Mouse (Mus musculus) limb, embryonic 15.5 days (tissue): ENCODE data around the gene Pgm3. TPM values are rescaled to one million over a fixed set of nuclear protein-coding genes. Genes with fewer than 3 reads are reported as not detected.

Experiments used
- ATAC-seq: fragments of 200-750 bp; cut with Nextera tagmentation; 2 replicates; pipeline ENCODE4 v1.8.0; 2017; ENCODE audit warnings: low read depth, moderate TSS enrichment; ENCODE audit not compliant: insufficient number of reproducible peaks, low FRiP score, low TSS enrichment
- H3K27ac ChIP-seq: fragments of 300-500 bp; sonication (generic); 2 replicates; pipeline ENCODE4 v1.5.1; 2015; ENCODE audit warnings: moderate library complexity, mild to moderate bottlenecking, inconsistent platforms
- H3K27me3 ChIP-seq: fragments of 300-500 bp; sonication (generic); 2 replicates; pipeline ENCODE4 v1.6.1; 2015; ENCODE audit warnings: inconsistent platforms
- H3K36me3 ChIP-seq: fragments of 300-500 bp; sonication (generic); 2 replicates; pipeline ENCODE4 v1.6.1; 2015; ENCODE audit warnings: inconsistent platforms
- H3K4me1 ChIP-seq: fragments of 300-500 bp; sonication (generic); 2 replicates; pipeline ENCODE4 v1.6.1; 2015; ENCODE audit warnings: inconsistent platforms
- H3K4me2 ChIP-seq: fragments of 300-500 bp; sonication (generic); 2 replicates; pipeline ENCODE4 v1.6.1; 2015; ENCODE audit warnings: mild to moderate bottlenecking, inconsistent platforms
- H3K4me3 ChIP-seq: fragments of 300-500 bp; sonication (generic); 2 replicates; pipeline ENCODE4 v1.5.1; 2015; ENCODE audit warnings: mild to moderate bottlenecking, inconsistent platforms
- H3K9ac ChIP-seq: fragments of 300-500 bp; sonication (generic); 2 replicates; pipeline ENCODE4 v1.6.1; 2015; ENCODE audit warnings: inconsistent platforms
- H3K9me3 ChIP-seq: fragments of 300-500 bp; sonication (generic); 2 replicates; pipeline ENCODE4 v1.6.1; 2016; ENCODE audit warnings: inconsistent platforms
- WGBS: fragments of 180-500 bp; shearing (Covaris S2); methylation state at CpG from one replicate; pipeline ENCODE4 v1.1.7; 2015; 5-methylcytosine and 5-hydroxymethylcytosine counted together
- polyA plus RNA-seq: library from polyadenylated mRNA; unstranded; fragments of >200 nt; fragmentation: Nextera tagmentation; extraction: Ambion mirVana; gene quantifications from 2 replicates; pipeline ENCODE4 v1.2.1, GENCODE M21; 2015

The Pgm3 gene
- polyA plus RNA-seq, 1 experiment from 2014 or later: 39.5 TPM

DNA sequence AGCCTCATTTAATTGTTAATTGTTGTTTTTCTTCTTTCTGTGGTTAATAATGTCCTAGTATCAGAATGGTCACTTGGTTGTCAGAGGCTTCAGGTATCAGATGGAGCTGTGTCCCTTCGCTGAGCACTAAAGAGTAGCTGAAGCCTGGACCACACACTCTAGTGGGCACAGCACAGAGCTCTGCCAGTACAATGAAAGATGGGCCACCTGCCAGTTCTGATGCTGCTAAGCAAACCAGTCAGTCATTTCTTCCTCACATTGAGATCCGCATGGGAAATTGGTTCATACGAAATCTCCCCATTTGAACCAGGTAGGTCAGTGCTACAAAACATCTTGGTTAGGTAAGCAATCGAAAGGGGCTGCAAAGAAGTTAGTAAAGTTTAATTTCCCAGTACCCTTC, 17.0 kb downstream of the Pgm3 start:
- WGBS: 89% methylated on average over 4 of the region's 4 CpGs
- Histone ChIP-seq H3K4me1 (no peaks in the 10 kb centered on the region), H3K27ac (no peak overlapping the region), H3K4me3 (no peak overlapping the region), H3K9ac (no peak overlapping the region), H3K27me3 (no peaks in the 10 kb centered on the region), H3K4me2 (no peak overlapping the region), H3K9me3 (no peaks in the 10 kb centered on the region), H3K36me3 (peaks cover 76% of the 10 kb centered on the region)
- ATAC-seq: no peak

DNA sequence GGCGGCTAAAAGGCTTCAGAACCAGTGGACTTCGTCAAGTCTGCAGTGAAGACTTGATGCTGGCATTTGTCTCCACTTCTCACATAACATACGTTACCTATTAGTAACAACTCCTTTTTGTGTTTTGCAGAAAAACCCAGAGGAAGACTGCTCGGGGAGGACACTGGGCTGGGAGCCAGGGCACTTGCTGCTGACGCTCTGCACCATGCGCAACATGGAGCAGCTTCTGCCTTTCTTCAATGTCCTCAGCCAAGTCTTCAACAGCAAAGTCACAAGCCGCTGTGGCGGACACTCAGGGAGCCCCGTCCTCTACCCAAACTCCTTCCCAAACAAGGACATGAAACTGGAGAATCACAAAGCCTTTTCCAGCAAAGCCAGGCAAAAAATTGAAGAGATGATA, 17.8 kb downstream of the Pgm3 start:
- no peaks in the 10 kb centered on the region for H3K4me1 ChIP-seq
- ATAC-seq: no peak
- WGBS: 81% methylated on average over 9 of the region's 9 CpGs
- H3K9me3 ChIP-seq: no peaks in the 10 kb centered on the region
- H3K4me2 ChIP-seq: no peak overlapping the region
- no peak overlapping the region for H3K4me3 ChIP-seq
- peaks cover 72% of the 10 kb centered on the region for H3K36me3 ChIP-seq
- no peaks in the 10 kb centered on the region for H3K27me3 ChIP-seq
- no peak overlapping the region for H3K9ac ChIP-seq
- H3K27ac ChIP-seq: no peak overlapping the region

DNA sequence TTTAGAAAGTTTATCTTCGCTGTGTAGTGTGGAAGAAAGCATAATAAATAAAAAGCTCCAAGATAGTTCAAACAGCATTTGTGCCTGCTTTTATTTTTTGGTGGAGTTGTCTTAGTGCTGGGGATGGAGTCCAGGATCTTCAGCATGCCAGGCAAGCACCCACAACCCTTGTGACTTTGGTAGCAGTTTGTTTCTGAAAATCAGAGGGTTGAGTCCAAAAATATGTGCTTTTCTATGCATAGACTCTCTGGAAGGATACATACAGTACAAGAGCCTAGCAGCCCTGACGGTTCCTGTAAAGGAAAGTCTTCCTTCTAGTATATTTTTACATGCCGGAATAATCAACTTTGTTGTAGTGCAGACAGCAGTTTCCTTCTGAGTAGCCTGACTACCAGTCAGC, 20.9 kb downstream of the Pgm3 start:
- no peaks in the 10 kb centered on the region for H3K9me3 ChIP-seq
- no peak for ATAC-seq
- peaks cover 63% of the 10 kb centered on the region for H3K36me3 ChIP-seq
- no peak overlapping the region for H3K9ac ChIP-seq
- no peak overlapping the region for H3K27ac ChIP-seq
- no peak overlapping the region for H3K4me3 ChIP-seq
- H3K27me3 ChIP-seq: no peaks in the 10 kb centered on the region
- WGBS: 89% methylated on average over 3 of the region's 3 CpGs
- H3K4me2 ChIP-seq: no peak overlapping the region
- H3K4me1 ChIP-seq: no peaks in the 10 kb centered on the region

DNA sequence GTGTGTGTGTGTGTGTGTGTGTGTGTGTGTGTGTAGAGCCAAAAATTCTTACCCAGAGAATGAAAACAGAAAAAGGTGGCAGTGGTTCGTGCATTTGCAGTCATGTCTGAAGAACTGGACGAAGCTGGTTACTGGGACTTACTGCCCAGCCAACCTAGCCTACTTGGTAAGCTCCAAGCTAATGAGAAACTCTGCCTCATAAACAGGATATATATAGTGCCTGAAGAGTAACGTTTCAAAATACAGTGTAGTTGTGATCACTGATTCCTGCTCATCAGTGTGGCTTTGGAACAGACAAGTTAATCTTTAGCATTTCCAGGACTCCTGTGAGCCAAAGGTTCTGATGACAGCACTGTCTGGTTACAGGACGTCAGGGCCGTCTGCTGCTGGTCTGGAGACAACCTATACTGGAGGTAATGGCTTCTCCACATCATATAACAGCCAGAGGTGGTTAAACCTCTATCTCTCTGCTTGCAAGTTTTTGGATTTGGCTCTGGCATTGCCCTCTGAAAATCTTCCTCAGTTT, 21.9 kb downstream of the Pgm3 start:
- Histone ChIP-seq H3K4me1 (no peaks in the 10 kb centered on the region), H3K9ac (no peak overlapping the region), H3K27ac (no peak overlapping the region), H3K4me2 (no peak overlapping the region), H3K36me3 (peaks cover 63% of the 10 kb centered on the region), H3K27me3 (no peaks in the 10 kb centered on the region), H3K4me3 (no peak overlapping the region), H3K9me3 (no peaks in the 10 kb centered on the region)
- no peak for ATAC-seq
- WGBS: 89% methylated on average over 5 of the region's 5 CpGs

DNA sequence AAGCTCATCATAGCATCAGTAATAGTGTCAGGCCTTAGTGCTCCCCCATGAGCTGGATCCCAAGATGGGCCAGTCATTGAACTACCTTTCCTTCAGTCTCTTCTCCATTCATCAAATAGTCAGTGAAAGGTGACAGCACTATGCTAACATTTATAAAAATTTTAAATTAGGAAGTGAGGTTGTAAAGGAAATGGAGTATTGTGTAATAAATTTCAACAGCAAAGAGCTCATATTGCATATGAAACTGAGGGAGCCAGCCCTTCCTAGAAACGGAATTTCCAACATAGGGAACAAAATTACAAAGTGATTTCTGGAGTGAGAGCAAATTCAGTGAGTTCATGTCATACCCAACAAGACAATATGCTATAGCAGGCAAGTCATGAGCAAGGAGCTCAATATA, 27.1 kb downstream of the Pgm3 start:
- no peak for ATAC-seq
- WGBS: 50% methylated on average over 1 of the region's 1 CpGs
- Histone ChIP-seq H3K4me3 (no peak overlapping the region), H3K4me1 (no peaks in the 10 kb centered on the region), H3K36me3 (peaks cover 58% of the 10 kb centered on the region), H3K27ac (no peak overlapping the region), H3K27me3 (no peaks in the 10 kb centered on the region), H3K9ac (no peak overlapping the region), H3K4me2 (no peak overlapping the region), H3K9me3 (no peaks in the 10 kb centered on the region)

DNA sequence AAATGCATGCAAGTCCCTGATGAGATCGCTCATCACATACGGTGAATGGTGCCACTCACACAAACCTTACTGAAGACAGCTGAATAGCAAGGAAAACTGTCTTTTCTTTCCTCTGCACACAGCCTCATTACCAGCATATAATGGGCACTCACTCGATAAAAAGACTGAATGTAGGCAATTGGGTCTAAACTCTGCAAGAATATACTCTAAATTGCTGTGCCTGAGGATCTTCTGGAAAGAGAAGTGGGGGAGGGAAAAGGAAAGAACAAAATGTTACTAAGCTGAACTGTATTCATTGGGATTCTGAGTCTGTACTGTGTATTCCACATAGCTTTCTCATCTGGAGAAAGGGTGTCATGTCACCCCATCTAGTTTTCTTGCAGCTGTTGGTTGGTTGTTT, 28.2 kb downstream of the Pgm3 start:
- no peak overlapping the region for H3K9ac ChIP-seq
- H3K9me3 ChIP-seq: no peaks in the 10 kb centered on the region
- no peak overlapping the region for H3K4me3 ChIP-seq
- H3K27ac ChIP-seq: no peak overlapping the region
- H3K27me3 ChIP-seq: no peaks in the 10 kb centered on the region
- peaks cover 51% of the 10 kb centered on the region for H3K36me3 ChIP-seq
- H3K4me1 ChIP-seq: no peaks in the 10 kb centered on the region
- WGBS: 93% methylated on average over 3 of the region's 3 CpGs
- ATAC-seq: no peak
- H3K4me2 ChIP-seq: no peak overlapping the region

DNA sequence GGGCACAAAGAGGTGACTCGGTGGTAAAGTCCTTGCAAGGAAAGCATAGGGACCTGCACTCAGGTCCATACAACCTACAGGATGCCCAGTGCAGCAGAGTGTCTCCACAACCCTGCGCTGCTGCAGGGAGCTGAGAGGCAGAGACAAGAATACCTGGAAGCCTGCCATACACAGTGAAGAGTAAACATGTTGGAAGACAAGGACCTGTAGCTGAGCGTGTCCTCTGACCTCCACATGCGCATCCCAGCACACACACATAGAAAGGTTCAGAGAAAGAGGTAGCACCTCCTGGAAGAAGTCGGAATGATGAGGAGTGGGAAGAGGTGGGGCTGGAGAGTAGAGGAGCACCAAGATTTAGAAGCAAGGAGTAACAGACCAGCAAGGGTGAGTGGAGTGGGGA, 37.6 kb downstream of the Pgm3 start:
- H3K4me3 ChIP-seq: no peak overlapping the region
- WGBS: 84% methylated on average over 5 of the region's 5 CpGs

DNA sequence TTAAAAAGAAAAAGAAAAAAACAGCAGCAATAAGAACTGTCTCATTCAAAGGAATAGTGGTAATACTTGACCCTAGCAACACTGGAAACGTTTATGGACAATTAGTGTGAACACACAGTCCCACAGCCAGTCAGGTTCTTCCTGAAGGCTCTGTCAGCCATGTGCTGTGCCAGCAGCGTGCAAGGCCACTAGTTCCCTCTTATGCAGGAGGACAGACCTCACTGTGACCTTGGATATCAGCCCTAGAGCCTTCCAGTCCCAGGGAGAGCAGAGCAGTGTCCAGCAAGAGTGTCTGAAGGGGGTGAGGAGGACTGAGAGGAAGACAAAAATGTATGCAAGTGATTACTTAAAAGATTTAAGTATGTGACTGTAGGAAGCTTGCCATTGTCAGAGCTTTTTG, 46.0 kb downstream of the Pgm3 start:
- H3K4me3 ChIP-seq: no peak overlapping the region
- peaks cover 39% of the 10 kb centered on the region for H3K36me3 ChIP-seq
- no peaks in the 10 kb centered on the region for H3K9me3 ChIP-seq
- H3K27me3 ChIP-seq: no peaks in the 10 kb centered on the region
- 46% methylated on average over 2 of the region's 2 CpGs for WGBS
- H3K4me1 ChIP-seq: no peaks in the 10 kb centered on the region
- no peak overlapping the region for H3K27ac ChIP-seq
- H3K4me2 ChIP-seq: no peak overlapping the region
- no peak overlapping the region for H3K9ac ChIP-seq
- no peak for ATAC-seq

More for the DNA sequence above, 37.6 kb downstream of the Pgm3 start:
- no peaks in the 10 kb centered on the region for H3K27me3 ChIP-seq
- 0 out of 2 replicates have a peak, but pooled peaks have one; percentile 44 for ATAC-seq
- no peak overlapping the region for H3K4me2 ChIP-seq
- no peak overlapping the region for H3K27ac ChIP-seq
- H3K4me1 ChIP-seq: no peaks in the 10 kb centered on the region
- H3K9ac ChIP-seq: no peak overlapping the region
- H3K36me3 ChIP-seq: peaks cover 29% of the 10 kb centered on the region
- no peaks in the 10 kb centered on the region for H3K9me3 ChIP-seq

DNA sequence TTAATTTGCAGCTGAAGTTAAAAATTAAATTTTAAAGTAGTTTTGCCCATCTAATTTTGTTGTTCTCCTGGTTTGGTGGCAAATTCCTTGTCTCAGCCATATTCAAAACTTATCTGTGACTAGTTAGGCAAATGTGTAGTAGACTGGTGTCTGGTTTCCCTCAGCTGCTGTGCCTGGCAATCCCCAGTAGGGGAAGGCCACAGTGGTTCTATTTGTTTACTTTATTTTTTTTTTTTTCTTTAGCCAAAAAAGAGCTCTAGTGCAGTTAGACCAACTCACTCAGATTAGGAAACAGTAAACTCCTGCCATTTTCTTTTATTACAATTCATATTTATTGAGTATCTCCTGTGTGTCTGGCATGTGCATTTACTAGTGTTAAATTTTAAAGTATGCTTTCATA, 49.3 kb downstream of the Pgm3 start:
- Histone ChIP-seq H3K9ac (no peak overlapping the region), H3K4me1 (no peaks in the 10 kb centered on the region), H3K4me3 (no peak overlapping the region), H3K9me3 (no peaks in the 10 kb centered on the region), H3K27ac (no peak overlapping the region), H3K4me2 (no peak overlapping the region), H3K27me3 (no peaks in the 10 kb centered on the region), H3K36me3 (peaks cover 47% of the 10 kb centered on the region)
- no peak for ATAC-seq

DNA sequence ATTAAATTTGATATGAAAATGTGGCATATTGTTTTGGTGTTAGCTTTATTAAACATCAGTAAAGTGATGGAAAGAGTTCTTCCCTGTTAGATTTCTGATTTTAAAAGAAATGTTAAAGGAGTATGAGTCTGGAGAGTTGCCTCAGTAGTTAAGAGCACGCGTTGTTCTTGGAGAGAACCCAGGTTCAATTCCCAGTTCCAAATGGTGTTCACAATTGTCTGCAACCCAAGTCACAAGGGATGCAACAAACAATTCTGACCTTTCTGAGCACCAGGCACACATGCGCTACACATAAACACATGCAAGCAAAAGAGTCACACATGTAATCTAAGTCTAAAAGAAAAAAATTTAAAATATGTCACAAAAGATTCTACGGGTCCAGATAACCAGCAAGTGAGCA, 56.8 kb downstream of the Pgm3 start:
- peaks cover 57% of the 10 kb centered on the region for H3K36me3 ChIP-seq
- ATAC-seq: no peak
- H3K9me3 ChIP-seq: no peaks in the 10 kb centered on the region

DNA sequence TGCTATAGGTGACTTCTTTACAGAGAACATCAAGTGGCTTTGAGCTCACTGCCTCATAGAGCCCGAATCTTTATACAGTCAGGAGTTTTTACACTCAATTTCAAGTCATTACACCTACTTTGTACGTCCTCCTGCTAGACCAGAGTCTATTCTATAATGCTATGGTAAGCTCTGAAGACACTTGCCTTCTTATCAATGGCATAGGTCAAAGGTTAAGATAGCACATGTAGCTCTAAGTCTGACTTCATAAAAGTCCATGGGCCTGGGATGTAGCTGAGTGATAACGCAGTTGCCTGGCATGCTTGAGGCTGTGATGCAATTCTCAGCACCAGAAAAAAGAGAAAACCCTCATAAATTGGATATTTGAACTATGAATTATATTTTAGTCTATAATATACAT, 57.3 kb downstream of the Pgm3 start:
- H3K4me2 ChIP-seq: no peak overlapping the region
- H3K27me3 ChIP-seq: no peaks in the 10 kb centered on the region
- no peaks in the 10 kb centered on the region for H3K4me1 ChIP-seq
- H3K9ac ChIP-seq: no peak overlapping the region
- H3K9me3 ChIP-seq: no peaks in the 10 kb centered on the region
- peaks cover 56% of the 10 kb centered on the region for H3K36me3 ChIP-seq
- 89% methylated on average over 3 of the region's 3 CpGs for WGBS
- ATAC-seq: no peak
- H3K27ac ChIP-seq: no peak overlapping the region
- H3K4me3 ChIP-seq: no peak overlapping the region

More for the DNA sequence above, 56.8 kb downstream of the Pgm3 start:
- Histone ChIP-seq H3K9ac (no peak overlapping the region), H3K27me3 (no peaks in the 10 kb centered on the region), H3K4me2 (no peak overlapping the region), H3K27ac (no peak overlapping the region), H3K4me1 (no peaks in the 10 kb centered on the region), H3K4me3 (no peak overlapping the region)
- 95% methylated on average over 4 of the region's 4 CpGs for WGBS

DNA sequence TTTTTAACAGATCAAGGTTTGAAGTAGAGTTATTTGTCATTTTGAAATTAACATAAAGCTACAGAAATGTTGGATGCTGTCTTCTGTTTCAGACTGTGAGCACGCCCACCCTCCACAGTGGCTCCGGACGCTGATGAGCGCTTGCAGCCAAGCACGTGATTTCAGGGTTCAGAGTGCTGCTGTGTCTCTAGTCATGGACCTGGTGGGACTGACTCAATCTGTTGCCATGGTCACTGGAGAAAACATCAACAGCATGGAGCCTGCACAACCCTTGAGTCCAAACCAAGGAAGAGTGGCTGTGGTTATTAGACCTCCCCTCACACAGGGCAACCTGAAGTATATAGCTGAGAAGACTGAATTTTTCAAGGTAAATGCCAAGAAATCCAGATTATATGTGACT, 57.9 kb downstream of the Pgm3 start:
- peaks cover 51% of the 10 kb centered on the region for H3K36me3 ChIP-seq
- no peak for ATAC-seq
- no peaks in the 10 kb centered on the region for H3K27me3 ChIP-seq
- H3K9me3 ChIP-seq: no peaks in the 10 kb centered on the region
- no peaks in the 10 kb centered on the region for H3K4me1 ChIP-seq
- 90% methylated on average over 5 of the region's 5 CpGs for WGBS
- no peak overlapping the region for H3K4me2 ChIP-seq
- H3K27ac ChIP-seq: no peak overlapping the region
- no peak overlapping the region for H3K9ac ChIP-seq
- H3K4me3 ChIP-seq: no peak overlapping the region

DNA sequence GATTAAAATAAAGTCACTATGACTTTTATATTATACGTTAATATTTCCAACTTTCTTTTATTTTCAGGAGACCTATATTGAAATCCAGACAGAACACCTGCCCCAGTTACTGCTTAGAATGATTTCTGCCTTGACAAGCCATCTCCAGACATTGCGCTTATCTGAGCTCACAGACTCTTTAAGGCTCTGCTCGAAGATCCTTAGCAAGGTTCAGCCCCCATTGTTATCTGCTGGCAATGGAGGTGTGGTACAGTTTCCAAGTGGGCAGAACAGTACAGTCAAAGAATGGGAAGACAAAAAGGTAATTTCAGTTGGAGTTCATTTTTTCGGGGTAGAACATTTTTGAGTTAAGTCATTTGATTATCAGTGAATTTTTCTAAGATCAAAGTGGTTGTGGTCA, 64.2 kb downstream of the Pgm3 start:
- Histone ChIP-seq H3K27ac (no peak overlapping the region), H3K4me3 (no peak overlapping the region), H3K27me3 (no peaks in the 10 kb centered on the region), H3K4me2 (no peak overlapping the region), H3K4me1 (no peaks in the 10 kb centered on the region), H3K9me3 (no peaks in the 10 kb centered on the region), H3K9ac (no peak overlapping the region), H3K36me3 (peaks cover 29% of the 10 kb centered on the region)
- no peak for ATAC-seq
- 91% methylated on average over 4 of the region's 4 CpGs for WGBS
